Mouse (Mus musculus) neural tube, embryonic 11.5 days (tissue): ENCODE results near the gene Ap2a1. TPM values are rescaled to one million over a fixed set of nuclear protein-coding genes. Genes with fewer than 3 reads are reported as not detected.
A peak's percentile ranks its signal among the peaks of the same experiment; 100 is the strongest.

Experiments
- ATAC-seq: fragments of 200-750 bp; cut with Nextera tagmentation; 2 replicates; pipeline ENCODE4 v1.8.0; 2017; ENCODE audit warnings: moderate number of reproducible peaks, mild to moderate bottlenecking, moderate TSS enrichment, moderate library complexity; ENCODE audit not compliant: insufficient read depth, low FRiP score, low TSS enrichment
- DNase-seq: peaks from one replicate; pipeline ENCODE4 v3.0.0-alpha.2; 2015; ENCODE audit warnings: low spot score
- H3K27ac ChIP-seq: fragments of 300-500 bp; sonication (generic); 2 replicates; pipeline ENCODE4 v1.5.1; 2014; ENCODE audit warnings: low read depth, mild to moderate bottlenecking, low read length
- H3K27me3 ChIP-seq: fragments of 300-500 bp; sonication (generic); 2 replicates; pipeline ENCODE4 v1.6.1; 2014; ENCODE audit warnings: mild to moderate bottlenecking, low read length, mixed read lengths; ENCODE audit not compliant: control insufficient read depth, insufficient read depth
- H3K36me3 ChIP-seq: fragments of 300-500 bp; sonication (generic); 2 replicates; pipeline ENCODE4 v1.6.1; 2014; ENCODE audit warnings: mild to moderate bottlenecking, low read length, moderate library complexity, mixed read lengths; ENCODE audit not compliant: control insufficient read depth, insufficient read depth
- H3K4me1 ChIP-seq: fragments of 300-500 bp; sonication (generic); 2 replicates; pipeline ENCODE4 v1.6.1; 2014; ENCODE audit warnings: low read length, mixed read lengths; ENCODE audit not compliant: control insufficient read depth, insufficient read depth
- H3K4me2 ChIP-seq: fragments of 300-500 bp; sonication (generic); 2 replicates; pipeline ENCODE4 v1.6.1; 2014; ENCODE audit warnings: low read depth, mild to moderate bottlenecking, moderate library complexity
- H3K4me3 ChIP-seq: fragments of 300-500 bp; sonication (generic); 2 replicates; pipeline ENCODE4 v1.5.1; 2014; ENCODE audit warnings: low read depth, low read length
- H3K9ac ChIP-seq: fragments of 300-500 bp; sonication (generic); 2 replicates; pipeline ENCODE4 v1.6.1; 2014; ENCODE audit warnings: mild to moderate bottlenecking, low read length
- H3K9me3 ChIP-seq: fragments of 300-500 bp; sonication (generic); 2 replicates; pipeline ENCODE4 v1.6.1; 2016; ENCODE audit warnings: low read length; ENCODE audit not compliant: control insufficient read depth
- WGBS: fragments of 180-500 bp; shearing (Covaris S2); extraction: QIAGEN DNeasy Blood & Tissue Kit; methylation state at CpG from one replicate; pipeline ENCODE4 v1.1.7; 2014; 5-methylcytosine and 5-hydroxymethylcytosine counted together
- polyA plus RNA-seq: library from polyadenylated mRNA; unstranded; fragments of >200 nt; fragmentation: Nextera tagmentation; extraction: Ambion mirVana; gene quantifications from 2 replicates; pipeline ENCODE4 v1.2.1, GENCODE M21; 2014

Ap2a1 gene
- polyA plus RNA-seq, 1 experiment from 2014 or later: 92.5 TPM

- Histone ChIP-seq H3K36me3 (peaks cover 28% of the 10 kb centered on the region), H3K27ac (no peak overlapping the region), H3K4me3 (no peak overlapping the region), H3K27me3 (no peaks in the 10 kb centered on the region), H3K4me1 (peaks cover 24% of the 10 kb centered on the region), H3K9ac (no peak overlapping the region; the same call in 1 of the 2 replicates), H3K4me2 (no peak overlapping the region), H3K9me3 (no peaks in the 10 kb centered on the region)
- DNase-seq: no peak
- ATAC-seq: no peak
- WGBS: 94% methylated on average over 8 of the region's 8 CpGs
These were observed 66.9 kb downstream of the Ap2a1 start for GRCm38 (mm10) chr7:44862434-44862833.

DNA sequence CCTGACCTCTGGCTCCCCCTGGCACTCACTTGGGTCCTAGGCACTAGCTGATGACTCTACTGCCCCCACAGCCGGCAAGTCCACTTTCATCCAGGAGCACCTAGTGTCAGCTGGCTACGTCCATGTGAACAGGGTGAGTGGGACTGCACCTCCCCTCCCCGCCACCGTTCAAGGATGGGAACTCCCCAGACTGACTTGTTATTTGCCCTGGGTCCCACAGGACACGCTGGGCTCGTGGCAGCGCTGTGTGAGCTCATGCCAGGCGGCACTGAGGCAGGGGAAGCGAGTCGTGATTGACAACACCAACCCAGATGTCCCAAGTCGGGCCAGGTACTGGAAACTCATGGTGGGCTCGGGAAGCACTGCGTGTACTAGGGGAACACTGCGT, 67.9 kb downstream of the Ap2a1 start:
- ATAC-seq: no peak
- H3K9ac ChIP-seq: no peak overlapping the region
- H3K4me3 ChIP-seq: no peak overlapping the region
- H3K9me3 ChIP-seq: no peaks in the 10 kb centered on the region
- no peaks in the 10 kb centered on the region for H3K27me3 ChIP-seq
- peaks cover 28% of the 10 kb centered on the region for H3K36me3 ChIP-seq
- no peak overlapping the region for H3K27ac ChIP-seq
- H3K4me1 ChIP-seq: peaks cover 18% of the 10 kb centered on the region
- WGBS: 84% methylated on average over 14 of the region's 14 CpGs
- H3K4me2 ChIP-seq: no peak overlapping the region
- DNase-seq: no peak

- peak; percentile 80 for DNase-seq
- Histone ChIP-seq H3K27me3 (no peaks in the 10 kb centered on the region), H3K36me3 (peaks cover 26% of the 10 kb centered on the region), H3K9me3 (no peaks in the 10 kb centered on the region), H3K4me3 (no peak overlapping the region), H3K4me2 (no peak overlapping the region), H3K4me1 (peaks cover 16% of the 10 kb centered on the region; the same call in 1 of the 2 replicates), H3K27ac (no peak overlapping the region), H3K9ac (no peak overlapping the region)
- no peak for ATAC-seq
- 64% methylated on average over 22 of the region's 22 CpGs for WGBS
These were observed 68.5 kb downstream of the Ap2a1 start for GRCm38 (mm10) chr7:44860576-44861428.

- peaks cover 17% of the 10 kb centered on the region for H3K4me1 ChIP-seq
- peaks cover 24% of the 10 kb centered on the region for H3K36me3 ChIP-seq
- no peaks in the 10 kb centered on the region for H3K9me3 ChIP-seq
- H3K27ac ChIP-seq: no peak overlapping the region
- H3K27me3 ChIP-seq: no peaks in the 10 kb centered on the region
- no peak overlapping the region for H3K4me2 ChIP-seq
- no peak overlapping the region for H3K9ac ChIP-seq
- no peak for DNase-seq
- H3K4me3 ChIP-seq: no peak overlapping the region
- ATAC-seq: no peak
- 96% methylated on average over 11 of the region's 11 CpGs for WGBS
These were observed 69.4 kb downstream of the Ap2a1 start for GRCm38 (mm10) chr7:44859896-44860295.

DNA sequence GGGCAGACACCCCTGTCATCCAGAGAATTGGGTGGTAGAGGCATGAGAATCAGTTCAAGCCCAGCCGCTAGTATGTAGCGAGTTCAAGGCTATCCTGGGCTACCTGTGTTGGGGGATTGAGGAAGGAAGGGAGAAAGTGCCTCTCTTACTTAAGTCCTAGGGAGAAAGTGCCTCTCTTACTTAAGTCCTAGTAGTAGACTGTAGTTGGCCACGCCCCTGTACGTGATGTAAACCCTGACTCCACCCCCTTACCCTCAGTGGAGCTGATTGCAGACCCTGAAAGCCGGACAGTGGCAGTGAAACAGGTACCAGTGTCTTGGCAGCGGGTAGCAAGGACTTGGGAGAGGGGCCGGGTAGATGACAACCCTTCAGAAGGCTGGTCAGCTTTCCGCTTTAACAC, 71.4 kb downstream of the Ap2a1 start:
- WGBS: 27% methylated on average over 8 of the region's 8 CpGs
- Histone ChIP-seq H3K9ac (peak overlapping the region; percentile 76), H3K4me1 (peaks cover 28% of the 10 kb centered on the region), H3K36me3 (peaks cover 11% of the 10 kb centered on the region), H3K4me3 (peak overlapping the region; percentile 70), H3K27ac (no peak overlapping the region), H3K27me3 (no peaks in the 10 kb centered on the region), H3K9me3 (no peaks in the 10 kb centered on the region), H3K4me2 (peak overlapping the region; percentile 73)
- no peak for ATAC-seq
- no peak for DNase-seq

GRCm38 (mm10) chr7:44857042-44857552, 72.2 kb downstream of the Ap2a1 start, which contains the start of gene Pnkp:
Pnkp (plus strand) TSS chr7:44857139.
- Histone ChIP-seq H3K4me3 (peak within 1 kb of the TSS; percentile 70), H3K36me3 (peaks cover 4% of the 10 kb centered on the region), H3K9me3 (no peaks in the 10 kb centered on the region), H3K27ac (peak within 1 kb of the TSS; percentile 84), H3K27me3 (no peaks in the 10 kb centered on the region), H3K4me1 (peaks cover 29% of the 10 kb centered on the region), H3K9ac (peak within 1 kb of the TSS; percentile 76), H3K4me2 (peak within 1 kb of the TSS; percentile 73)
- under 1% methylated on average over 32 of the region's 32 CpGs for WGBS
- peak; percentile 32; the same call in 1 of the 2 replicates for ATAC-seq
- DNase-seq: peak; percentile 89

- H3K27ac ChIP-seq: peak overlapping the region; percentile 84; the same call in 1 of the 2 replicates
- H3K4me2 ChIP-seq: peak overlapping the region; percentile 73
- H3K36me3 ChIP-seq: no peaks in the 10 kb centered on the region; the same call in 1 of the 2 replicates
- H3K4me3 ChIP-seq: peak overlapping the region; percentile 70
- 74% methylated on average over 9 of the region's 9 CpGs for WGBS
- no peaks in the 10 kb centered on the region for H3K27me3 ChIP-seq
- peaks cover 29% of the 10 kb centered on the region for H3K4me1 ChIP-seq
- H3K9ac ChIP-seq: no peak overlapping the region; the same call in 1 of the 2 replicates
- DNase-seq (no peak), ATAC-seq (no peak)
- no peaks in the 10 kb centered on the region for H3K9me3 ChIP-seq
These were observed 72.9 kb downstream of the Ap2a1 start for GRCm38 (mm10) chr7:44856265-44856916.

- no peaks in the 10 kb centered on the region for H3K27me3 ChIP-seq
- H3K4me2 ChIP-seq: peak overlapping the region; percentile 91
- no peak for DNase-seq
- peak overlapping the region; percentile 69 for H3K9ac ChIP-seq
- H3K9me3 ChIP-seq: no peaks in the 10 kb centered on the region
- H3K36me3 ChIP-seq: no peaks in the 10 kb centered on the region
- peak overlapping the region; percentile 92 for H3K27ac ChIP-seq
- H3K4me1 ChIP-seq: peaks cover 34% of the 10 kb centered on the region
- ATAC-seq: no peak
- H3K4me3 ChIP-seq: peak overlapping the region; percentile 44
- 49% methylated on average over 10 of the region's 10 CpGs for WGBS
These were observed 74.3 kb downstream of the Ap2a1 start for GRCm38 (mm10) chr7:44855036-44855435.
